Mouse (Mus musculus) hindbrain, embryonic 12.5 days (tissue): ENCODE data around the gene Dnajc6. TPM values are rescaled to one million over a fixed set of nuclear protein-coding genes. Genes with fewer than 3 reads are reported as not detected.

Experiments
- ATAC-seq: fragments of 200-750 bp; cut with Nextera tagmentation; 2 replicates; pipeline ENCODE4 v1.8.0; 2017; ENCODE audit warnings: moderate TSS enrichment; ENCODE audit not compliant: low FRiP score
- H3K27ac ChIP-seq: fragments of 300-500 bp; sonication (generic); 2 replicates; pipeline ENCODE4 v1.5.1; 2016; ENCODE audit warnings: mild to moderate bottlenecking
- H3K27me3 ChIP-seq: fragments of 300-500 bp; sonication (generic); 2 replicates; pipeline ENCODE4 v1.6.1; 2016; ENCODE audit warnings: mild to moderate bottlenecking
- H3K36me3 ChIP-seq: fragments of 300-500 bp; sonication (generic); 2 replicates; pipeline ENCODE4 v1.6.1; 2016; ENCODE audit warnings: mild to moderate bottlenecking
- H3K4me1 ChIP-seq: fragments of 300-500 bp; sonication (generic); 2 replicates; pipeline ENCODE4 v1.6.1; 2016
- H3K4me2 ChIP-seq: fragments of 300-500 bp; sonication (generic); replicated peaks from 2 replicates; pipeline ENCODE4 v1.6.1; 2016; ENCODE audit warnings: mild to moderate bottlenecking
- H3K4me3 ChIP-seq: fragments of 300-500 bp; sonication (generic); 2 replicates; pipeline ENCODE4 v1.5.1; 2016; ENCODE audit warnings: mild to moderate bottlenecking
- H3K9ac ChIP-seq: fragments of 300-500 bp; sonication (generic); 2 replicates; pipeline ENCODE4 v1.6.1; 2016; ENCODE audit warnings: mild to moderate bottlenecking, moderate library complexity
- H3K9me3 ChIP-seq: fragments of 300-500 bp; sonication (generic); replicated peaks from 2 replicates; pipeline ENCODE4 v1.6.1; 2016; ENCODE audit warnings: mild to moderate bottlenecking
- WGBS: fragments of 180-500 bp; shearing (Covaris S2); methylation state at CpG from one replicate; pipeline ENCODE4 v1.1.7; 2016; 5-methylcytosine and 5-hydroxymethylcytosine counted together
- polyA plus RNA-seq: library from polyadenylated mRNA; unstranded; fragments of >200 nt; fragmentation: Nextera tagmentation; extraction: Ambion mirVana; gene quantifications from 2 replicates; pipeline ENCODE4 v1.2.1, GENCODE M21; 2016

Dnajc6 gene
- polyA plus RNA-seq, 1 experiment from 2014 or later = 15.3 TPM

DNA sequence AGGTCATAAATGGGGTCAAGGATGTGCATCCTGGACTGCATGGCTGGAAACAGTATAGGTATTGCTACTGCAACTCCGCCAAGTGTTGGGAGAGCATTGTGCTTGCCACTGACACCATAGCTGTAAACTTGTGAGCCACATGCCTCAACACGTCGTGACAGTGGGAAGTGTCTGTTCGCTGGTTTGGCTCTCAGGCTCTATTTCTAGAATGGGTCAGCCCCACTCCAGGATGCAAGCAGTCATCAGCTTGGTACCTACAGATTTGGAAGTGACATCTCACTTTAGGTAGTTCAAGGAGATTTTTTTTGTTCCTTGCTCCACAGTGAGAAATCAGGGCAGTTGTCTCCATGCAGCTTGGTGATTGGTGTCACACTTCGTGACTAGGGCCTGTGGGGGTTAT is 124.8 kb downstream of the Dnajc6 start:
- peaks cover 17% of the 10 kb centered on the region for H3K36me3 ChIP-seq
- H3K4me3 ChIP-seq = no peak overlapping the region
- H3K27ac ChIP-seq = no peak overlapping the region
- H3K9ac ChIP-seq = no peak overlapping the region
- no peaks in the 10 kb centered on the region for H3K27me3 ChIP-seq
- H3K4me1 ChIP-seq = no peaks in the 10 kb centered on the region
- H3K9me3 ChIP-seq = no peaks in the 10 kb centered on the region
- 90% methylated on average over 5 of the region's 5 CpGs for WGBS
- no peak overlapping the region for H3K4me2 ChIP-seq
- ATAC-seq = no peak

DNA sequence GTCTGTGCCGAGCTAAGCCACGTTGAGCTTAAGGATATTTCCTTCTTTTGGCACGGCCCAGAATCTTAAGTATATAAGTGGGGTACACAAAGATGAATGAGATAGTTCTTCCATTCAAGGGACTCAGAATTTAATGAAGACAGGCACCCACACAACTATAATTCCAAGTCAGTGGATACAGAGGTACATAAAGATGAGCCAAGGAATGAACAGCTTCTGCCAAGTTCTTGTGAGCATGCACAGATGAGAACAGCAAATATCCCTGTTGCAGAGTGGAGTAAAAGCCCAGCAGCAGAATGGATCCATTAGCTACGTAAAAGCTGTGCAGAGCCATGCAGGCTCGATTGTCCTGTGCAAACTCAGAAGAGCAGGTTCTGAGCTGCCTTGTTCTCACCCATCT is 128.8 kb downstream of the Dnajc6 start:
- Histone ChIP-seq H3K9ac (no peak overlapping the region), H3K4me3 (no peak overlapping the region), H3K9me3 (no peaks in the 10 kb centered on the region), H3K4me1 (no peaks in the 10 kb centered on the region), H3K4me2 (no peak overlapping the region), H3K36me3 (peaks cover 13% of the 10 kb centered on the region; the same call in 1 of the 2 replicates), H3K27me3 (no peaks in the 10 kb centered on the region), H3K27ac (no peak overlapping the region)
- ATAC-seq = no peak
- WGBS = 93% methylated on average over 5 of the region's 5 CpGs

DNA sequence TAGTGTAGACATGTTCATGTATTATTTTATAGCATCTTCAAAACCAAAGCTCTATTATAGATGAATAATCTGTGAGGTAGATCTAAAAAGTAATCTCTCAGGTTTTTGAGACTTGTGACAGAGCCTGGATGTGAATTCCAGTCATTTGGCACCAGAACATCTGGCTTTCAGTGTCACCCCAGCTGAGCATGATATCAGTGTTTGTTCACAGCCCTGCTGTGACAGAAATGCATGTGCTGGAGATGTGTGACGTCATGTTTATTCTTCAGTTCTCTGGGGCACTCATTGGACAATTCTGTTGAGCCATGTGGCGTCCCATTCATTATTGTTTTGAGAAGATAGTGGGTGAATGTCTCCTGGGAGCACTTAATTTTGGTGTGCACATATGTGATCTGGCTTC is 139.1 kb downstream of the Dnajc6 start:
- no peak overlapping the region for H3K27ac ChIP-seq
- no peaks in the 10 kb centered on the region for H3K27me3 ChIP-seq
- H3K36me3 ChIP-seq = peaks cover 6% of the 10 kb centered on the region; the same call in 1 of the 2 replicates
- H3K4me1 ChIP-seq = no peaks in the 10 kb centered on the region
- WGBS = 62% methylated on average over 2 of the region's 2 CpGs
- H3K9ac ChIP-seq = no peak overlapping the region
- no peak overlapping the region for H3K4me3 ChIP-seq
- no peak for ATAC-seq
- no peaks in the 10 kb centered on the region for H3K9me3 ChIP-seq
- H3K4me2 ChIP-seq = no peak overlapping the region

DNA sequence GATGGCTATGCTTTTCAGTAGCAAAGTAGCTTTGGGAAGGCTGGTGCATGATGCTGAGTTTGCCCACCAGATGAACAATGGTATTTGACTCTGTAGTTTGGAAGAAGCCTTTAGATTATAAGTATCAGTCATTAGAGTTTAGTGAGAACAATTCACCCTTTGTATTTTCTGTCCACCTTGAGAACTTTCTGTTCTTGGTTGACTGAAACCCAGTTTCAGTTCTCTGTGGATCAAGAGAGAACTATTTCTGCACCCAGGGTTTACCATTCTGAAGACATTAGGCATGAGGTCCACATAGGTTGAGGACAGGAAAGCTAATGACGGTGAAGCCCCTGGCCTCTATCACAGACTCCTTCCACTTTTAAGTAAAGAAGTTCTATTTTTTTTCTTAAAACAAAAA is 141.0 kb downstream of the Dnajc6 start:
- ATAC-seq = no peak
- 94% methylated on average over 1 of the region's 1 CpGs for WGBS
- Histone ChIP-seq H3K9me3 (no peaks in the 10 kb centered on the region), H3K27me3 (no peaks in the 10 kb centered on the region), H3K4me1 (no peaks in the 10 kb centered on the region), H3K27ac (no peak overlapping the region), H3K9ac (no peak overlapping the region), H3K36me3 (0 out of 2 replicates have a peak, but pooled peaks cover 5% of the 10 kb centered on the region), H3K4me2 (no peak overlapping the region), H3K4me3 (no peak overlapping the region)

DNA sequence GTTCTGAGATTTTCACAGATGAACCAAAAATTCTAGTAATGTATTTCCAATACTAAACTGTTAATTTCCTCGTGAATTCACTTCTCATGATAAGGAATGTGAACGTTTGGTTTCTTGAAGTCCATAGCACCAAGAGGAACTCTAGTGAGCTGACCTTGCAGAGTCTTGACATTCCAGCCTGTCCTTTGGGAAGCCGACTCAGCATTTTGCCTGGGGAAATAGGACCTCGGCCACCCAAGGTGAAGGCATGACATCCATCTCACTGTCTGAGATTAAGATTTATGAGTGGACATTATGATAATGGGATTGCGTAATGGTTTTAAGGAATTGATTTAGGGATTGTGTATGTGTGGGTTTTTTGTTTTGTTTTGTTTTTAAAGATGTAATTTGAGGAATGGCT is 144.2 kb downstream of the Dnajc6 start:
- H3K9ac ChIP-seq = no peak overlapping the region
- no peaks in the 10 kb centered on the region for H3K27me3 ChIP-seq
- no peak overlapping the region for H3K4me2 ChIP-seq
- no peaks in the 10 kb centered on the region for H3K9me3 ChIP-seq
- 75% methylated on average over 5 of the region's 5 CpGs for WGBS
- ATAC-seq = no peak
- no peak overlapping the region for H3K4me3 ChIP-seq
- no peaks in the 10 kb centered on the region for H3K36me3 ChIP-seq
- H3K4me1 ChIP-seq = no peaks in the 10 kb centered on the region
- no peak overlapping the region for H3K27ac ChIP-seq

DNA sequence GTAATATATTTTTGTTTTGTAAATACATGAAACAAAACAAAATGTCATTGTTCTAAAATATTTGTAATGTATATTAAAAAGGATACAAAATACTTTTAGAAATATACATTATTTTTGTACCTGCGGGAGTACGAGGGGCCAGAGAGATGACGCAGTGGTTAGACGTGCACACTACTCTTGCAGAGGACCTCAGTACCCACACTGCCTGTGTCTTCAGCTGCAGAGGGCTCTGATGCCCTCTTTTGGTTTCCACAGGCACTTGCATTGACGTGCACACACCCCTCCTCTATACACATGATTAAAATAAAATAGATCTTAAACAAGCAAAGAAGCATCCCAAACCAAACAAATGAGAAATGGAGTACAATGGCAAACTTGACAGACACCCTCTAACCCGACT is 146.3 kb downstream of the Dnajc6 start:
- Histone ChIP-seq H3K27ac (no peak overlapping the region), H3K4me3 (no peak overlapping the region), H3K36me3 (no peaks in the 10 kb centered on the region), H3K9me3 (no peaks in the 10 kb centered on the region), H3K4me1 (no peaks in the 10 kb centered on the region), H3K27me3 (no peaks in the 10 kb centered on the region), H3K4me2 (no peak overlapping the region), H3K9ac (no peak overlapping the region)
- no peak for ATAC-seq
- WGBS = 84% methylated on average over 6 of the region's 6 CpGs

DNA sequence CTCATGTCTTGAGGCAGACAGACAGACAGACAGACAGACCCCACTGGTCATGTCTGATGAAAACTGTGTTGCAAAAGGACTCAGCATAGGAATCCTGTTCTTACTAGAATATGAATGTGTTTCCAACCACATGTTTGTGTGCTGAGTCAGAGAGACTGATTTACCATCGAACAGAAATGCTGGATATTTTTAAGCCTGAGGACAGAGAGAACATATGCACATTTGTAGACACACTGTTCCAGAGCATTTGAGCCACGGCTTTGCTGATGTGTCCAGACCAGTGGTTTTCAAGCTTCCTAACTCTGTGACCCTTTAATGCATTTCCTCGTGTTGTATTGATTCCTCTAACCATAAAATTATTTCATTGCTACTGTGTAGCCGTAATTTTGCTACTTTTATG is 146.8 kb downstream of the Dnajc6 start:
- H3K9me3 ChIP-seq = no peaks in the 10 kb centered on the region
- peaks cover under 1% of the 10 kb centered on the region; the same call in 1 of the 2 replicates for H3K4me1 ChIP-seq
- no peak overlapping the region for H3K4me3 ChIP-seq
- no peak overlapping the region for H3K27ac ChIP-seq
- H3K27me3 ChIP-seq = no peaks in the 10 kb centered on the region
- WGBS = 80% methylated on average over 4 of the region's 4 CpGs
- H3K36me3 ChIP-seq = no peaks in the 10 kb centered on the region
- H3K4me2 ChIP-seq = no peak overlapping the region
- ATAC-seq = no peak
- H3K9ac ChIP-seq = no peak overlapping the region

DNA sequence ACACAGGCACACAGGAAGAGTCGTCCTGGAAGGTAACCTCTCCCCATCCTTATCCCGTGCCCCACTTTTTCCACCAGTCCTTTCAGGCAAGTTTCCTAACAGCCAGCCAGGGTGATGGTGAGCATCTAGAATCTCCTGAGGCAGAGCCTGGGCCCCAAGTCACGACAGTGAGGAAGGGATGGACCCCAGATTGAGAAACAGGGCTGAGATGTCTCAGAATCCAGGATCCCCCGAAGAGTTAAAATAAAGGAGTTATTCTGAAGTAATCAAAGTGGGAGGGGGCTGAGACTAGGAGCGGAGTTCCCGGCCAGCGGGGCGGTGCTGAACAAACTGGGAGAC is 150.4 kb downstream of the Dnajc6 start:
- 1% methylated on average over 8 of the region's 8 CpGs for WGBS

DNA sequence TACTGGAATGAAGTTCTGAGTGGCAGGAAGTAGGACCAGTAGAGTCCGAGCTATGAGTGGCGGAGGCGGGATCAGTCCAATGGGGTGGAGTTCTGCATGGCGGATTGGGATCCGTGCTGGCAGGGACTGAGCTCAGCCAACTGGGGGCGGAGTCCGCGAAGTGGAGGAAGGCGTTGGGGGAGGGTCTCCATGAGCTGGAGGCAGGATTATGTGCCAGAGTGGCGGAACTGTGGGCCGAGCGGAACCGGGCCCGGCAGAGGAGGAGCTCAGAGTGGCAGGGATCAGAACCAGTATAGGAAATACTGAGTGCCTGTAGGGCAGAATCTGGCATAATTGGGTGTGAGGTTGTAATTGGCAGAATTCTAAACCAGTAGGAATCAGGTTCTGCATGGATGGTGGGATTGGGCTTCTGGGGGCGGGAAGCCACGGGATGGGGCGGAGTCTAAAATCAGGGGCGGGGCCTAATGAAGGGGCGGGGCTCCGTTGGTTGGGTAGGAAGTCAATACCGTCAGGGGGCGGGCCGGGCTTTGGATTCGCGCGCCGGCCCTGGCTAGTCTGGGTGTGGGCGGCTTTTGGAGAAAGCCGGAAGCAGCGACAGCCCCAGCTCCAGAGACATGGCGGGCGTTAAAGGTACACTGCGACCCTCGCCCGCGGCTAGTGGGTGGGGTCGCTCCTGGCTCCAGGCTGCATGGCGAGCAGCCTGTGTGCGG is 150.9 kb downstream of the Dnajc6 start, which contains the start of gene Leprot:
Leprot (plus strand) TSS at position 523 of the 710 bp plus-strand sequence.
- no peaks in the 10 kb centered on the region for H3K36me3 ChIP-seq
- no peaks in the 10 kb centered on the region for H3K27me3 ChIP-seq
- H3K9me3 ChIP-seq = no peaks in the 10 kb centered on the region
- H3K4me3 ChIP-seq = peak within 1 kb of the TSS; percentile 81
- H3K4me1 ChIP-seq = peaks cover 16% of the 10 kb centered on the region
- peak within 1 kb of the TSS; percentile 64 for H3K4me2 ChIP-seq
- WGBS = under 1% methylated on average over 39 of the region's 39 CpGs
- peak within 1 kb of the TSS; percentile 88 for H3K9ac ChIP-seq
- ATAC-seq = peak; percentile 99
- H3K27ac ChIP-seq = peak within 1 kb of the TSS; percentile 95

More for the DNA sequence above, 150.4 kb downstream of the Dnajc6 start:
- Histone ChIP-seq H3K9ac (peak overlapping the region; percentile 37), H3K4me2 (peak overlapping the region; percentile 64), H3K4me3 (peak overlapping the region; percentile 81), H3K27me3 (no peaks in the 10 kb centered on the region), H3K4me1 (peaks cover 16% of the 10 kb centered on the region), H3K36me3 (no peaks in the 10 kb centered on the region), H3K9me3 (no peaks in the 10 kb centered on the region), H3K27ac (peak overlapping the region; percentile 95)
- ATAC-seq = no peak

DNA sequence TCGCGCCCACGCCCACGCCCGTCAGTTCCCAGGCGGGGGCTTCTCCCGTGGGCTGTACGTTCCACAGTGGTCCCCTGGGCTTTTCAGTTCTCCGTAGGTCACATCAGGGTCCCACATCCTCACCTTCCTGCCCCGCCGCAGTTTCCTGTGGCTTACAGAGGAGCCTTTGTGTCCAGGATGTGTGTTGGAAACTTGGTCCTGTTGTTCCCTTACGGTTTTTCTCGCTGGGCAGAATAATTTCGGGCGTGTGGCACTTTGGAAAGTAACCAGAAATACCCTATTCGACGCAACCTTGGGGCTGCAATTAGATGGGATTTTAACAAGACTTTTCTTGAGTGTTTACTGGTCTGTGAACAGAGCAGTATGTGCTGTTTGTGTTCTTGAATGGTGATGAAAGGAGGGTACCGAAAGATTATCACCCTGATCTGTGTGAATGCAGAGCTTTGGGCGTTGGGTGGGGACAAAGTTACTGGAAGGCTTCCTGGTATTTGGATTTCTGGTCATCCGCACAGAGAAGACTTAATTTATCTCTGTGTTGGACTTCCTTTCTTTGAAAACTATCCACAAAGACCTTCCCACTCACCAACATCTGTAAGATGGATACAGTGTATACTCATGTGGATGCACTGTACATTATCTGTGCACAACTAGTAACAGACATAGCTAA is 151.7 kb downstream of the Dnajc6 start:
- no peak; the same call in 1 of the 2 replicates for ATAC-seq
- no peaks in the 10 kb centered on the region for H3K36me3 ChIP-seq
- H3K27me3 ChIP-seq = no peaks in the 10 kb centered on the region
- H3K4me2 ChIP-seq = peak overlapping the region; percentile 64
- peak overlapping the region; percentile 95 for H3K27ac ChIP-seq
- H3K9ac ChIP-seq = peak overlapping the region; percentile 88
- 2% methylated on average over 20 of the region's 20 CpGs for WGBS
- no peaks in the 10 kb centered on the region for H3K9me3 ChIP-seq
- peaks cover 19% of the 10 kb centered on the region for H3K4me1 ChIP-seq
- peak overlapping the region; percentile 81 for H3K4me3 ChIP-seq

DNA sequence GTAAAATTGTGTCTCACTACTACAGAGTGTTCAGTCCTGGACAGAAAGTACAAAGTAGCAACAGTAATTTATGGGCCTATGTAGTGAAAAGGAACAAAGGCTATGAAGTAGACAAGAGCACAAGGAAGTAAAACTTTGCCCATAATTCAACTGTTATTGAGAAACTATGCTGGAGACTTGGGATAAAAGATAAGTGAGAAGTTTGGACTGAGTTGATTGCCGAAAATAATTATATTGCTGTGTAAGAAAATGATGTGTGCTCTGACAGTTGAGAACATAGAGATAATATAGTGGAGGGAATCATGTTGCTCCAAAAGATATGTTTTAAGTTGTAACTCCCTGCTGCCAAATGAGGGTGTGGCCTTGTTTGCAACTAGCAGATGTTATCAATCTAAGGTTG is 152.3 kb downstream of the Dnajc6 start:
- Histone ChIP-seq H3K4me3 (peak overlapping the region; percentile 81), H3K4me2 (peak overlapping the region; percentile 64), H3K9me3 (no peaks in the 10 kb centered on the region), H3K9ac (0 out of 2 replicates have a peak overlapping the region, but pooled peaks have one; percentile 88), H3K27me3 (no peaks in the 10 kb centered on the region), H3K36me3 (no peaks in the 10 kb centered on the region), H3K27ac (peak overlapping the region; percentile 95), H3K4me1 (peaks cover 19% of the 10 kb centered on the region)
- WGBS = 90% methylated on average over 1 of the region's 1 CpGs
- ATAC-seq = no peak

DNA sequence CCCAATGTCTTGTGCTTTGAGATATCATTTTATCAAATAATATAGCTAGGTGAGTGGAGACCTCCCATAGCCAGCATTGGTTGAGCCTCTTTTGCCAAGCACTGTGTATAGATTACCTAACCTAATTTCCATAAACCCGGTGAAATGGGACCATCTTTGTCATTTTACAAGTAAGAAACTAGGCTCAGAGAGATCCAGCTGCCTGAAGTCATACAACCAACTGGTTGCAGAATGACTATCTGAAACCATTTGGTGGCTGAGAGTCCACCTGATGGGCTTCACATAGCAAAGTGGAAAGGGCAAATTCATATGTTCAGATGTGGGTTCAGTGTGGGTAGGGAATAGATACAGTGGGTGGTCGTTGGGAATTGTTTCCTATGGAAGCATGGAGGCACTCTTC is 154.5 kb downstream of the Dnajc6 start:
- ATAC-seq = no peak
- Histone ChIP-seq H3K9me3 (no peaks in the 10 kb centered on the region), H3K4me1 (peaks cover 19% of the 10 kb centered on the region), H3K4me3 (no peak overlapping the region), H3K36me3 (peaks cover 5% of the 10 kb centered on the region; the same call in 1 of the 2 replicates), H3K4me2 (no peak overlapping the region), H3K27me3 (no peaks in the 10 kb centered on the region), H3K27ac (no peak overlapping the region), H3K9ac (no peak overlapping the region)
- WGBS = 85% methylated on average over 2 of the region's 2 CpGs

DNA sequence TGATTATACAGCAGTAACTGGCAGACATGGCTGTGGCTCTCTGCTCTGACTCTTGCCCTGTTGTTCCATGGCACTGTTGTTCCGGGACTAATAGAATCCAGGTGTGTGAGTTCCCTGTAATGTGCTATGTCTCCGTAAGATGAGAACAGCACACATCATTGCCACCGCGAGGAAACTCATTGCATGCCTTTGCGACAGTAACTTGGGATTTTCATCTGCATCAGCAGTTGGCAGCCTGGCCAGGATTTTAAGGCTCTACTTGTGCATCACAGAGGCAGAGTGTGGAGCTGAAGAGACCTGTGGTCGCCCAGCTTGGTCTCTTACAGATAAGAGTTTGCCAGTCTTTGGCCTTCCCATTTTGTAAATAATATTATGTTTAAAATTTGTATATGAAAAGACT is 157.8 kb downstream of the Dnajc6 start:
- H3K4me2 ChIP-seq = no peak overlapping the region
- no peak for ATAC-seq
- no peak overlapping the region for H3K4me3 ChIP-seq
- H3K4me1 ChIP-seq = peaks cover 8% of the 10 kb centered on the region
- peaks cover 13% of the 10 kb centered on the region for H3K36me3 ChIP-seq
- H3K27me3 ChIP-seq = no peaks in the 10 kb centered on the region
- H3K9me3 ChIP-seq = no peaks in the 10 kb centered on the region
- no peak overlapping the region for H3K9ac ChIP-seq
- H3K27ac ChIP-seq = no peak overlapping the region
- WGBS = 73% methylated on average over 6 of the region's 6 CpGs
